Mouse (Mus musculus) midbrain, embryonic 12.5 days (tissue): Measurements from ENCODE around the gene Map6d1. TPM values are rescaled to one million over a fixed set of nuclear protein-coding genes. Genes with fewer than 3 reads are reported as not detected.
A peak's percentile ranks its signal among the peaks of the same experiment; 100 is the strongest.

Experiments used
- ATAC-seq: fragments of 200-750 bp; cut with Nextera tagmentation; 2 replicates; pipeline ENCODE4 v1.8.0; 2017; ENCODE audit warnings: low read depth, moderate TSS enrichment, moderate library complexity; ENCODE audit not compliant: low FRiP score
- H3K27ac ChIP-seq: fragments of 300-500 bp; sonication (generic); replicated peaks from 2 replicates; pipeline ENCODE4 v1.5.1; 2016; ENCODE audit warnings: mild to moderate bottlenecking
- H3K27me3 ChIP-seq: fragments of 300-500 bp; sonication (generic); 2 replicates; pipeline ENCODE4 v1.6.1; 2016; ENCODE audit warnings: mild to moderate bottlenecking
- H3K36me3 ChIP-seq: fragments of 300-500 bp; sonication (generic); 2 replicates; pipeline ENCODE4 v1.6.1; 2016
- H3K4me1 ChIP-seq: fragments of 300-500 bp; sonication (generic); 2 replicates; pipeline ENCODE4 v1.6.1; 2016
- H3K4me2 ChIP-seq: fragments of 300-500 bp; sonication (generic); replicated peaks from 2 replicates; pipeline ENCODE4 v1.6.1; 2016; ENCODE audit warnings: mild to moderate bottlenecking, moderate library complexity
- H3K4me3 ChIP-seq: fragments of 300-500 bp; sonication (generic); 2 replicates; pipeline ENCODE4 v1.5.1; 2016; ENCODE audit warnings: mild to moderate bottlenecking
- H3K9ac ChIP-seq: fragments of 300-500 bp; sonication (generic); replicated peaks from 2 replicates; pipeline ENCODE4 v1.6.1; 2016; ENCODE audit warnings: mild to moderate bottlenecking, moderate library complexity
- H3K9me3 ChIP-seq: fragments of 300-500 bp; sonication (generic); 2 replicates; pipeline ENCODE4 v1.6.1; 2016; ENCODE audit warnings: mild to moderate bottlenecking
- WGBS: fragments of 180-500 bp; shearing (Covaris S2); methylation state at CpG from one replicate; pipeline ENCODE4 v1.1.7; 2016; 5-methylcytosine and 5-hydroxymethylcytosine counted together
- polyA plus RNA-seq: library from polyadenylated mRNA; unstranded; fragments of >200 nt; fragmentation: Nextera tagmentation; extraction: Ambion mirVana; gene quantifications from 2 replicates; pipeline ENCODE4 v1.2.1, GENCODE M21; 2016

Gene Map6d1
- polyA plus RNA-seq, result 1.3 and 1.6 TPM in 2 replicates

DNA sequence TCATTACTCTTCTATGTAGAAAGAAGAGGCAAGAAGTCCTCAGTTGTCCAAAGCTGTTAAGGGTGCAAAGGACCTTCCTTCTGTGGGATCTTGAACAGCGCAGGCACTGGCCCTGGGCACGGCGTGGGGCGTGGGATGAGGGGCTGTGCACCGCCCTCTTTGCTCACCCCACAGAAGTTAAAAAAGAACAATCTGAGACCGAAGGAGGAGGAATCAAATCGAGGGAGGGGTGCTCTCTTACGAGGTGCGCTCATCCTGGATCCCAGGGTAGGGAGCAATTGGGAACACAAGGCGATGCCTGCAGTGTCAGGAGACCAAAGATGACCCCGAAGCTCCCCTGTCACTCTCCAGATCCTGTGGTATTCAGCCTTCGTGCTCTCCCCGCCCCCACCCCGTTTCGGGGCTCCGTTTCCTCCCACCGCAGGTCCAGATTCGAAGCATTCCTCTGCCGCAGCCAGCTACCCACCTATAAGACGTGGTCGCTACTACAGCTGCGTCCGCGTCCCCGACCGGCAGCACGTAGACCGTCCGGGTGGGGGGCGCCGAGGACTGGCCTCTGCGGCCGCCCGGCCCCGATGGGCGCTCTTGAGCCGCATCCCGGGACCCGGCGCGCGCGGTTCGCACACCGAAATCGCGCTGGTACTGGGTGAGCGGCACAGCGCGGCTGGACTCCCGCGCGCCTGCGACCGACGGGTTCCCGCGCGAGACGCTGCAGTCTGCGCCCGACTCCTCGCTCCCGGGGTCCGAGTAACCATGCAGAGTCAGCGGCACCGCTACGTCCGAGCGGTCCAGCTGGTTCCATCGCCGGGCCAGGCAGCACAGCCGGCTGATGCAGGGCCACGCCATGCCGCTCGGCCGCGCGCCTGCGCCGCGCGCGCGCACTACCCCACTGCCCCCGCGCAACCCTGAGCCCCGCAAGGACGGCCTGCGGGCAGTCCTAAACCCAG lies at the start of gene Map6d1:
TSS of gene Map6d1 (minus strand) at position 891 of the 947 bp plus-strand sequence.
- Histone ChIP-seq H3K4me1 (peaks cover 9% of the 10 kb centered on the region; the same call in 1 of the 2 replicates), H3K27me3 (peaks cover 7% of the 10 kb centered on the region; the same call in 1 of the 2 replicates), H3K9me3 (no peaks in the 10 kb centered on the region), H3K9ac (peak within 1 kb of the TSS; percentile 65), H3K36me3 (no peaks in the 10 kb centered on the region), H3K4me3 (peak within 1 kb of the TSS; percentile 65), H3K27ac (peak within 1 kb of the TSS; percentile 66; the same call in 1 of the 2 replicates), H3K4me2 (peak within 1 kb of the TSS; percentile 75)
- 1% methylated on average over 85 of the region's 90 CpGs for WGBS
- ATAC-seq, result peak; percentile 87

DNA sequence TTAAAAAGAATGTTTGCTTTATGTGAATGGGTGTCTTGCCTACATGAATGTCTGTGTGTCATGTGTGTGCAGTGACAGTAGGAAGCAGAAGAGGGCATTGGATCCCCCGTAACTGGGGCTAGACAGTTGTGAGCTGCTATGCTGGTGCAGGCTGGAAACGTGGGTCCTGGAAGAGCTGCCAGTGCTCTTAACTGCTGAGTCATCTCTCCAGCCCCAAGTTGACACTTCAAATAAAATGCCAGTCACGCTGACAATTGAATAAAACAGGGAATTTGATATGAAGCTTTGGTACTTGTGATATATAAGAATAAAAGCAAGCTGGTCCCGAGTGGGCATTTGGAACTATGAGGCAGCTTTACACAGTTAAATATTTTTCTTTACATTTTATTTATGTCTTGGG lies 39.1 kb upstream of the Map6d1 start:
- 90% methylated on average over 4 of the region's 4 CpGs for WGBS
- no peaks in the 10 kb centered on the region for H3K9me3 ChIP-seq
- no peak overlapping the region for H3K4me3 ChIP-seq
- no peaks in the 10 kb centered on the region for H3K27me3 ChIP-seq
- ATAC-seq, result no peak
- no peak overlapping the region for H3K9ac ChIP-seq
- no peak overlapping the region for H3K27ac ChIP-seq
- H3K4me2 ChIP-seq, result no peak overlapping the region
- H3K36me3 ChIP-seq, result peaks cover 67% of the 10 kb centered on the region
- no peaks in the 10 kb centered on the region for H3K4me1 ChIP-seq

- no peak for ATAC-seq
- Histone ChIP-seq H3K4me3 (no peak overlapping the region), H3K4me1 (no peaks in the 10 kb centered on the region), H3K4me2 (no peak overlapping the region), H3K27ac (no peak overlapping the region), H3K9me3 (no peaks in the 10 kb centered on the region), H3K9ac (no peak overlapping the region), H3K27me3 (no peaks in the 10 kb centered on the region), H3K36me3 (peaks cover 60% of the 10 kb centered on the region)
- 98% methylated on average over 5 of the region's 5 CpGs for WGBS
These were observed 38.2 kb upstream of the Map6d1 start for GRCm38 (mm10) chr16:20279395-20279794.

DNA sequence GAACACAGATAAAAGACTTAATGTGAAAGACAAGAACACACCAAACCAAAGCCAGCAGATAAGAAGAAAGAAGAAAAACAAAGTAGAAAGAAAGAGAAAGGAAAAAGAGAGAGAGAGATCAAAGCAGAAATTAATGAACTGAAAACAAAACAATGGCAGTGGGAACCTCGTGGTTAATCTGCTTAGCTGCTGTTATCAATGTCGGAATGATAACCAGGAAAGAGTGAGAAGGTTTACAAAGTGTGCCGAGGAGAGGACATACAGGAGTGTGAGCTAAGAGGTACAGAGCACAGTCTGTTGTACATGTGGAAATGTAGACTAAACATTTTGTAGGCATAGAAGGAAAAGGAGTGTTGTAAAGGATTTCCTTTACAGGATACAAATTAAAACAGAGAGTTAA lies 31.8 kb upstream of the Map6d1 start:
- no peak for ATAC-seq
- H3K27me3 ChIP-seq, result no peaks in the 10 kb centered on the region
- no peaks in the 10 kb centered on the region for H3K9me3 ChIP-seq
- H3K9ac ChIP-seq, result no peak overlapping the region
- no peaks in the 10 kb centered on the region for H3K4me1 ChIP-seq
- peaks cover 2% of the 10 kb centered on the region for H3K36me3 ChIP-seq
- H3K4me2 ChIP-seq, result no peak overlapping the region
- H3K27ac ChIP-seq, result no peak overlapping the region
- 12% methylated on average over 3 of the region's 3 CpGs for WGBS
- H3K4me3 ChIP-seq, result no peak overlapping the region

DNA sequence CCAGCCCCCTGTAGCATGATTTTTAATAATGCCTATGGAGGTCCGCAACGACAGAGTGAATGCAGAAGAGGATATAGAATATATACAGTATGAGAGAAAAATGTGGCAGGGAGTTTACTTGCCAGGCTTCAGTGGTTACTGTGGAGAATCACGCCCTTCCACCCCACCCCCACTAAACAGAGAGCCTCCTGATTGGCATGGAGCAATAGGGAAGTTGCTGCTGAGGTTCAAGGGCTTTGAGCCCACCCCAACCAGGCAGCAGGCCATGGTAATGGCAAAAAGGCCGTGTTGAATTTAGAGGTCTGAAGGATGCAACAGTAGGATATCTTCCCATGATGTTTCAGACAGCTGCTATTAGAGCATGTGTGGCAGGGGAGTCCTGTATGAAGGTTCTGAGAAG lies 30.2 kb upstream of the Map6d1 start:
- Histone ChIP-seq H3K4me1 (no peaks in the 10 kb centered on the region), H3K36me3 (no peaks in the 10 kb centered on the region), H3K4me3 (no peak overlapping the region), H3K9ac (no peak overlapping the region), H3K9me3 (no peaks in the 10 kb centered on the region), H3K27me3 (no peaks in the 10 kb centered on the region), H3K27ac (no peak overlapping the region), H3K4me2 (no peak overlapping the region)
- no peak for ATAC-seq
- 84% methylated on average over 4 of the region's 4 CpGs for WGBS

DNA sequence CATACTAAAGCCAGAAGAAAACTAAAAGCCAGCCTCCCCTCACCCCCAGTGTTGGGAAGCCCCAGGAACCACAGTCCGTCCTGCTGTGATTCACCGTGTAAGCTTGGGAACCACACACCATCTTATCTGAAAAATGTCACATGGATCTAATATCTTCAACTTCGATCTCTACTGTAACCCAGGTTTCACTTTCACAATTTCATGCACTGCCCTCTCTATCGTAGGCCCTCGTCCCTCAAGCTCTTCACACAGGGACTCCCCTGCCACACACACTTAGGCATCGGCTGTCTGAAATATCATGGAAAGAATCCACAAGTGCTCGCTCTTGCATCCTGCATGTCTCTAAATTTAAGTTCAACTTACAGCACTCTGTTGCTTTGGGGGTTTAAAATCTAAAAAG lies 23.9 kb upstream of the Map6d1 start:
- no peak overlapping the region for H3K4me2 ChIP-seq
- WGBS, result 85% methylated on average over 7 of the region's 7 CpGs
- H3K36me3 ChIP-seq, result no peaks in the 10 kb centered on the region
- no peak for ATAC-seq
- H3K4me3 ChIP-seq, result no peak overlapping the region
- no peaks in the 10 kb centered on the region for H3K4me1 ChIP-seq
- no peak overlapping the region for H3K27ac ChIP-seq
- H3K9ac ChIP-seq, result no peak overlapping the region
- no peaks in the 10 kb centered on the region for H3K9me3 ChIP-seq
- H3K27me3 ChIP-seq, result no peaks in the 10 kb centered on the region

DNA sequence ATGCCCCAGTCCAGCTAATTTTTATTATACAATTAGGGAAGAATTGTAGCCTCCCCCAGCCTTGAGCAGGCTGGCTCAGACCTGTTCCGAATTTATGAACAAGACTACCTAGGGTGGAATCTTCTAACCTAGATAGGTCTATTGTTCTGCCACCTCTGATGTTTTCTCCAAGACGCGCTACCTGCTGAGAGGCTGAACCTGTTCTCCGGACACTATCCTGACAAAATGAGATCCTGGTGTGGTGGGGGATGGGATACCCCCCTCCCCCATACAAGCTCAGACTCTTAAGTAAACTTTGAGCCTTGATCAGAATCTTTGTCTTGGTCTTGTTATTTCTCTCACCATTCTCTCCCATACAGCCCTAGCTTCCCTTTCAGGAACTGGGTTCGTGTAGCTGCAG lies 16.8 kb upstream of the Map6d1 start:
- H3K27me3 ChIP-seq, result no peaks in the 10 kb centered on the region
- ATAC-seq, result no peak
- no peaks in the 10 kb centered on the region for H3K36me3 ChIP-seq
- no peak overlapping the region for H3K4me3 ChIP-seq
- no peak overlapping the region for H3K27ac ChIP-seq
- 77% methylated on average over 5 of the region's 5 CpGs for WGBS
- no peak overlapping the region for H3K4me2 ChIP-seq
- no peak overlapping the region for H3K9ac ChIP-seq
- no peaks in the 10 kb centered on the region for H3K9me3 ChIP-seq
- no peaks in the 10 kb centered on the region for H3K4me1 ChIP-seq

DNA sequence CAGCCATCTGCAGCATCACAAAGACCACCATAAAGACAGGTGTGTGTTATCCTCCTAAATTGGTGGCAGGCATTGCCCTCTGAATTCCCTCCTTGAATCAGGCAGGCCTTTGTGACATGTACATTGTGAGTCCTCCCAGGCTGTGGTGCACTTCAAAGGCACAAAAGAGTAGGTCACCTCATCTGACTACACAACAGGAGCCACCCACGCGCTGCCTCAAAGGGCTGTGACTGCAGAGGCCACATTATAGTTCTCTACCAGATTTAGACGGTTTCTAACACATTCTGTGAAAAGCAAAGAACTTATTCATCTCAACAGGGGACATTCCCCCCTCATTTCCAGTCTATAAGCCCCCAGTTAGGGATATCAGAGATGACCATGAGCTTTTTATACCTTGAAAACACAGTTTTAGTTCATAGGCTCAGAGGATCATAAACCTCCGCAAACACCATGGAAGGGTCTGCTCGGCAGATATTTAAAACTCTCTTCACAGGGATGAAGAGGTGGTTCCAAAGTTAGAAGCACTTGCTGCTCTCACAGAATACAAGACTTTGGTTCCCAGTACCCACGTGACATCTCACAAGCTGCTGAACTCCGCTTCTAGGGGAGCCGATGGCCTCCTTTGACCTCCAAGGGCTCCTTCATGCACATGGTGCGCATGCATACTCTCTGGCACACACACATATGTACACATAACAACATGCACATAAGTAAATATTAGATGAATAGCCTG lies 7.5 kb upstream of the Map6d1 start:
- Histone ChIP-seq H3K27ac (no peak overlapping the region), H3K27me3 (0 out of 2 replicates have a peak, but pooled peaks cover 3% of the 10 kb centered on the region), H3K4me3 (no peak overlapping the region), H3K36me3 (no peaks in the 10 kb centered on the region), H3K9me3 (no peaks in the 10 kb centered on the region), H3K4me1 (no peaks in the 10 kb centered on the region), H3K4me2 (no peak overlapping the region), H3K9ac (no peak overlapping the region)
- no peak for ATAC-seq
- 87% methylated on average over 9 of the region's 9 CpGs for WGBS

- Histone ChIP-seq H3K4me1 (no peaks in the 10 kb centered on the region), H3K4me3 (no peak overlapping the region), H3K4me2 (no peak overlapping the region), H3K27me3 (peaks cover 4% of the 10 kb centered on the region; the same call in 1 of the 2 replicates), H3K9ac (no peak overlapping the region), H3K36me3 (no peaks in the 10 kb centered on the region), H3K27ac (no peak overlapping the region), H3K9me3 (no peaks in the 10 kb centered on the region)
- ATAC-seq, result no peak
These were observed 5.9 kb upstream of the Map6d1 start for GRCm38 (mm10) chr16:20247103-20247502.

- H3K4me3 ChIP-seq, result no peak overlapping the region
- no peaks in the 10 kb centered on the region for H3K9me3 ChIP-seq
- H3K9ac ChIP-seq, result no peak overlapping the region
- H3K36me3 ChIP-seq, result peaks cover 10% of the 10 kb centered on the region
- peaks cover 7% of the 10 kb centered on the region; the same call in 1 of the 2 replicates for H3K27me3 ChIP-seq
- no peak overlapping the region for H3K4me2 ChIP-seq
- H3K27ac ChIP-seq, result no peak overlapping the region
- H3K4me1 ChIP-seq, result peaks cover 9% of the 10 kb centered on the region; the same call in 1 of the 2 replicates
- WGBS, result 93% methylated on average over 4 of the region's 4 CpGs
- no peak for ATAC-seq
These were observed 2.5 kb downstream of the Map6d1 start for GRCm38 (mm10) chr16:20238646-20239045.

- Histone ChIP-seq H3K4me1 (peaks cover 9% of the 10 kb centered on the region; the same call in 1 of the 2 replicates), H3K27me3 (peaks cover 7% of the 10 kb centered on the region; the same call in 1 of the 2 replicates), H3K9ac (no peak overlapping the region), H3K36me3 (peaks cover 10% of the 10 kb centered on the region), H3K4me3 (no peak overlapping the region), H3K4me2 (no peak overlapping the region), H3K27ac (peak overlapping the region; percentile 15; the same call in 1 of the 2 replicates), H3K9me3 (no peaks in the 10 kb centered on the region)
- ATAC-seq, result no peak
- 32% methylated on average over 4 of the region's 4 CpGs for WGBS
These were observed 3.7 kb downstream of the Map6d1 start for GRCm38 (mm10) chr16:20237426-20237825.

GRCm38 (mm10) chr16:20234406-20234805 lies 6.8 kb downstream of the Map6d1 start:
- Histone ChIP-seq H3K4me2 (no peak overlapping the region), H3K4me1 (peaks cover 3% of the 10 kb centered on the region; the same call in 1 of the 2 replicates), H3K27me3 (no peaks in the 10 kb centered on the region), H3K9ac (no peak overlapping the region), H3K36me3 (peaks cover 37% of the 10 kb centered on the region), H3K9me3 (no peaks in the 10 kb centered on the region), H3K27ac (no peak overlapping the region), H3K4me3 (no peak overlapping the region)
- 73% methylated on average over 4 of the region's 4 CpGs for WGBS
- ATAC-seq, result no peak
